Mouse (Mus musculus) thymus, adult 2 months (tissue): Measurements from ENCODE around the gene Spef1. TPM values are rescaled to one million over a fixed set of nuclear protein-coding genes. Genes with fewer than 3 reads are reported as not detected.

Experiments used
- DNase-seq: peaks from one replicate; pipeline ENCODE4 v3.0.0; 2021
- H3K27ac ChIP-seq: fragments of 200-500 bp; 2 replicates; pipeline ENCODE4 v1.5.1; 2012; ENCODE audit warnings: low read length, control low read depth; ENCODE audit not compliant: control insufficient read depth, insufficient read depth
- H3K27me3 ChIP-seq: fragments of 200-500 bp; 2 replicates; pipeline ENCODE4 v1.6.1; 2012; ENCODE audit warnings: mild to moderate bottlenecking, low read length, moderate library complexity, mixed read lengths; ENCODE audit not compliant: control insufficient read depth, insufficient read depth
- H3K36me3 ChIP-seq: fragments of 200-500 bp; 2 replicates; pipeline ENCODE4 v1.6.1; 2012; ENCODE audit warnings: mild to moderate bottlenecking, low read length, moderate library complexity; ENCODE audit not compliant: control insufficient read depth, insufficient read depth
- H3K4me1 ChIP-seq: fragments of 200-500 bp; replicated peaks from 2 replicates; pipeline ENCODE4 v1.6.1; 2012; ENCODE audit warnings: low read length; ENCODE audit not compliant: control insufficient read depth, insufficient read depth
- H3K4me3 ChIP-seq: fragments of 200-500 bp; 2 replicates; pipeline ENCODE4 v1.5.1; 2012; ENCODE audit warnings: mild to moderate bottlenecking, low read length, control low read depth, moderate library complexity; ENCODE audit not compliant: control insufficient read depth, insufficient read depth
- CTCF ChIP-seq: fragments of 200-500 bp; IDR thresholded peaks from 2 replicates; pipeline ENCODE4 v1.5.1; 2012; ENCODE audit warnings: mild to moderate bottlenecking, control low read depth, low read length, moderate library complexity, borderline replicate concordance; ENCODE audit not compliant: control insufficient read depth, poor library complexity, insufficient read depth; ENCODE audit errors: extremely low read depth
- POLR2A ChIP-seq: fragments of 200-500 bp; IDR thresholded peaks from 2 replicates; pipeline ENCODE4 v1.6.1; 2012; ENCODE audit warnings: mild to moderate bottlenecking, low read length, control low read depth, moderate library complexity; ENCODE audit not compliant: control insufficient read depth, poor library complexity, insufficient read depth; ENCODE audit errors: extremely low read depth
- WGBS: fragments of 180-500 bp; shearing (Covaris S2); methylation state at CpG from one replicate; pipeline ENCODE4 v1.1.7; 2018; 5-methylcytosine and 5-hydroxymethylcytosine counted together
- polyA plus RNA-seq: library from polyadenylated mRNA; depleted of rRNA; stranded (reverse); fragments of >200 nt; gene quantifications from 2 replicates; pipeline ENCODE4 v1.2.3, GENCODE M21; 2012

Spef1 gene
- polyA plus RNA-seq, 1 experiment, result 8.7 TPM

DNA sequence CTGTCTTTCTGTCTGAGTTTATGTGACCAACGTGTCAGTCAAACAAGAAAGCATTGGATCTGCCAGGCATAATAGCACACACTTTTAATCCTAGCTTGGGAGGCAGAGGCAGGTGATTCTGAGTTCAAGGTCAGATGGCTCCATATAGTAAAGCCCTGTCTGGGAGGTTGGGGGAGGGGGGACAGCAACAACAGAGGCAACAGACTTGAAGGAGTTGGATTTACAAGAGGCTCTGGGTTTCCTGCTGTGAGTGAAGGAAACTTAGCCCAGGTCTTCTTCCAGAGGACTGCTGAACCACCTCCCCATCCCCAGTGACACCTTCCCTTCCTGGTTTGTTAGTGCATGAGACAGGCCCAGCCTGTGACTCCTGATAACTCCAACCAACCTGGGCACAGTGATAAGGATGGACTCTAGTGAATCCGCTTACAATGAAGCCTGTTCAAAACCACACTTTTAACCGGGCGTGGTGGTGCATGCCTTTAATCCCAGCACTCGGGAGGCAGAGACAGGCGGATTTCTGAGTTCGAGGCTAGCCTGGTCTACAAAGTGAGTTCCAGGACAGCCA is 34.8 kb downstream of the Spef1 start:
- H3K36me3 ChIP-seq, result no peaks in the 10 kb centered on the region; the same call in 1 of the 2 replicates
- 98% methylated on average over 7 of the region's 7 CpGs for WGBS
- H3K4me3 ChIP-seq, result no peak overlapping the region
- no peaks in the 10 kb centered on the region; the same call in 1 of the 2 replicates for H3K4me1 ChIP-seq
- no peak for DNase-seq
- H3K27ac ChIP-seq, result no peak overlapping the region
- no peaks in the 10 kb centered on the region for H3K27me3 ChIP-seq
- TF ChIP-seq CTCF (no peak), POLR2A (no peak)

DNA sequence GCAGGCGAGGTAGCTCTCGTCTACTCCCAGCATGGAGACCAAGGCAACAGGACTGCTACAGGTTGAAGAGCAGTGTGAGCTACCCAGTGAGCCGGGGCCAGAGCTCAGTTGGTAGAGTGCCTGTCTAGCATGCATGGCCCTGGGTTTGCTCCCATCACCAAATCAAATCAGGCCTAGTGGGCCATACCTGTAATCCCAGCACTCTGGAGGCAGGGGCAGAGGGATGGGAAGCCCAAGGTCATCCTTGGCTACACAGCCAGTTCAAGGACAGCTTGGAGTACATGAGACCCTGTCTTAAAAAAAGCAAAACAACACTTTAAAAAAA is 37.9 kb downstream of the Spef1 start:
- Histone ChIP-seq H3K27me3 (no peaks in the 10 kb centered on the region), H3K4me1 (no peaks in the 10 kb centered on the region), H3K4me3 (no peak overlapping the region), H3K27ac (no peak overlapping the region), H3K36me3 (no peaks in the 10 kb centered on the region; the same call in 1 of the 2 replicates)
- TF ChIP-seq POLR2A (no peak), CTCF (no peak)
- DNase-seq, result no peak
- 98% methylated on average over 3 of the region's 3 CpGs for WGBS

DNA sequence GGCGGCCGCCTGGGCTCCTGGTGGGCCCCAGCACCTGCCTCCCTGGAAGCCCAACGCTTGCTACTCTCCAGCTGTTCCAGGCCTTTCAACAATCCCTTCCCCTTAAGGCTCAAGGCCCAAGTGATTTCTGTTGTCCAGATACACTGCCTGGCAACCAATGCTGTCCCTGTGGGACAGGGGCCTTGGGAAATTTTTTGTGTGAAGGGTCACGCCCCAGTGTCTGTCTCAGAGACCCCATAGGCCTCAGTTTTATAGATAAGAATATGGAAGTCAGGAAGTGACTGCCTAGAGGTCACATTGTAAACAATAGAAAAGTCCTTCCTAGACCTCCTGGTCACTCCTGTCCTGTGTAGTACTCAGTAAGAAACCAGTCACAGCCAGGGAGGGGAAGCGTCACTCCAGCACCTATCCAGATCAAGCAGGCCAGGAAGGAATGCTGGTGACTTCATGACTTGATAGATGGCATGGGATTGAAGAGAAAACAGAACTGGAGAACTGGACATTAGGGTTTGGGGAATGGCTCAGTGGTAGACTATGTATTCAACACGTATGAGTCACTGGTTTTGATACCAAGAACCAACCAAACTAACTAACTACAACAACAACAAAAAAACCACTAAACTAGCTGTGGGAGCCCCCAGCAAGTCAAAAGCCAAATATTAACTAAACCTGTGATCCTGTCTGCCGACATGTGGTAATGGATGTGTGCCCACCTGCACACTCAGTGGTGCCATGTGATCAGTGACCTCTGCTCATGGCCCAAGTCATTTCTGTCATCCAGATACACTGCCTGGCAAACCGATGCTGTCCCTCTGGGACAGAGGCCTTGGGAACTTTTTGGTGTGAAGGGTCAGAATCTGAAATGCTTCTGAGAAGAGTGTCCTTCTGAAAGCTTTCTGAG is 38.5 kb downstream of the Spef1 start:
- Histone ChIP-seq H3K4me1 (no peaks in the 10 kb centered on the region), H3K27ac (no peak overlapping the region), H3K27me3 (no peaks in the 10 kb centered on the region), H3K4me3 (no peak overlapping the region), H3K36me3 (no peaks in the 10 kb centered on the region; the same call in 1 of the 2 replicates)
- WGBS, result 92% methylated on average over 8 of the region's 8 CpGs
- TF ChIP-seq CTCF (no peak), POLR2A (no peak)
- no peak for DNase-seq

DNA sequence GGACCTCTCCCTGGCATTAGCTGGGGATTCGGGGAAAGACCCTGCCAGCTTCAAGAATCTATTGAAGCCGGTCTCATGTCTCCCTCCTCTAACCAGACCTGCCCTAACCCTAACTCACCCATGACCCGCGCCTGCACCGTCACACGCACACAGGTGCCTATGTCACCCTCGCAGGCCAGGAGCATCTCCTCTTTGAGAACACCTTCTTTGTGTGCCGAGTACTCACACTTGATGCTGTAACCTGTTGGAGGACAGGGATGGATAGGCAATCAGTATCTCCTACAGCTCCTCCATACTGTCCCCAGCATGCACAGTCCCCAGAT is 40.1 kb downstream of the Spef1 start:
- no peaks in the 10 kb centered on the region for H3K4me1 ChIP-seq
- no peaks in the 10 kb centered on the region; the same call in 1 of the 2 replicates for H3K36me3 ChIP-seq
- DNase-seq, result no peak
- no peak overlapping the region for H3K27ac ChIP-seq
- TF ChIP-seq POLR2A (no peak), CTCF (no peak)
- 97% methylated on average over 8 of the region's 8 CpGs for WGBS
- no peaks in the 10 kb centered on the region for H3K27me3 ChIP-seq
- no peak overlapping the region for H3K4me3 ChIP-seq

DNA sequence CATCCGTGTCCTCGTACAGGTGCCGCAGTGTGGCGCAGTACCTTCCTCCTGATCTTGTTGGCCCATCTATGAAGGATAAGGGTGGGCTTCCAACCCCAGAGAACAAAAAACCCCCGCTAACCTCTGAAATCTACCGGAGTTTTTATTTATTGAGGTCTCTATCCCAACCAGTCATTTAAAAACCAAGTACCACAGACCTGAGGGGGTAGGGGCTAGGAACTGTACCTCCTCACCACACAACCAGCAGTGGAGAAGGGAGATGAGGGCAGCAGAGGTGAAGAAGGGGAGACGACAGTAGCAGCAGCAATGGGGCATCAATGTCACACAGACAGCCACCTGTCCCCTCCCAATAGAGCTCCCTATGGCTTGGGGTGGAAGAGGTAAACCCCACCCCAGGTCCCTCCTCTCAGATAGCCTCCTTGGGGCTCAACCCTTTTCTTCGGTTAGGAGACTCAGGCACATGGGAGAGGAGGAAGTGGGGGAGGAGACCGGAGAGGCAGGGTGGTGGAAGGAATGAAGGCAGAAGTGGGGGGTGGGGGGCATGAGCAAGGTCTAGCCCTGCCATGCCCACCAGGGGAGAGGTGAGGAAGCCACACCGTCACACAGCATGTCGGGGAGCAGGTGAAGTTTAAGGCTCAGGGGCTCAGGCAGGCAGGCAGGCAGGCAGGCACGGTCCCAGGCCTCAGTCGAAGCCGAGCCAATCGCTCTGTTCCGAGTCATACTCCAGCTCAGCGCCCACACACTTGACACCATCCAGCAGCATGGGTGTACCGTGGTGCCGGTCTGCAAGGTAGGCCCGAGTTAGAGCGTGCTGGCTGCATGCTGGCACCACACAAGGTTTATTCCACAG is 40.7 kb downstream of the Spef1 start:
- H3K4me3 ChIP-seq, result no peak overlapping the region
- DNase-seq, result no peak
- WGBS, result 90% methylated on average over 21 of the region's 21 CpGs
- no peaks in the 10 kb centered on the region for H3K27me3 ChIP-seq
- no peaks in the 10 kb centered on the region for H3K4me1 ChIP-seq
- no peak overlapping the region for H3K27ac ChIP-seq
- H3K36me3 ChIP-seq, result no peaks in the 10 kb centered on the region; the same call in 1 of the 2 replicates
- TF ChIP-seq CTCF, result no peak
- TF ChIP-seq POLR2A, result no peak

DNA sequence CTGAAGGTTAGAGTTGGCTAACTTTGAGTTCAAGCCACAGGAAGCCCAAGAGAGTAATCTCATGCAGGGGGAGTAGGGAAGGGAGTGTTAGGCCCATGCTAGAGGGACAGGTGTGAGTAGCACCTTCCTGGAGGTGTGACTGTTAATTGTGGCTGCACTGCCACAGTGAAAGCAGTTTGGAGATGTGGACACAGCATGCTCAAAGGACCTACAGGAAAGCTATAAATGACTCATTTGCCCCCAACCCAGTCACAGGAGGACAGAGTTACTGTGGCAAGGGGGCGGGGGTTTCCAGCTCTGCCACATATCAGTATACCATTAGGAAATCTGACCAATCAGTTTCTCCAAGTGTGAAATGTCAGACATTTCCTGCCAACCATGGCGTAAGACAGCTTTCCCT is 41.5 kb downstream of the Spef1 start:
- 99% methylated on average over 2 of the region's 2 CpGs for WGBS
- no peak for DNase-seq
- no peak overlapping the region for H3K4me3 ChIP-seq
- H3K36me3 ChIP-seq, result no peaks in the 10 kb centered on the region; the same call in 1 of the 2 replicates
- no peaks in the 10 kb centered on the region for H3K27me3 ChIP-seq
- no peak overlapping the region for H3K27ac ChIP-seq
- no peak for TF ChIP-seq POLR2A
- no peak for TF ChIP-seq CTCF
- H3K4me1 ChIP-seq, result no peaks in the 10 kb centered on the region
